Mouse (Mus musculus): ENCODE results near the gene Prkcq. TPM values are rescaled to one million over a fixed set of nuclear protein-coding genes. Genes with fewer than 3 reads are reported as not detected.

The Prkcq gene
- polyA plus RNA-seq, 1 experiment from 2014 or later, result 1.2 TPM

GRCm38 (mm10) chr2:11204232-11204631, 32.3 kb downstream of the Prkcq start:
- H3K4me1 ChIP-seq, result no peaks in the 10 kb centered on the region
- H3K27ac ChIP-seq (replicated peaks), result no peak overlapping the region
- 60% methylated on average over 5 of the region's 5 CpGs for WGBS
- no peak overlapping the region for H3K9ac ChIP-seq
- H3K27me3 ChIP-seq (replicated peaks), result no peaks in the 10 kb centered on the region
- H3K4me2 ChIP-seq, result no peak overlapping the region
- H3K36me3 ChIP-seq, result no peaks in the 10 kb centered on the region
- H3K4me3 ChIP-seq, result no peak overlapping the region
- no peak for ATAC-seq (ENCODE audit: extremely low read depth, insufficient number of reproducible peaks, low FRiP score, low TSS enrichment)
- H3K9me3 ChIP-seq, result no peaks in the 10 kb centered on the region

- ATAC-seq (ENCODE audit: extremely low read depth, insufficient number of reproducible peaks, low FRiP score, low TSS enrichment), result no peak
- no peaks in the 10 kb centered on the region for H3K36me3 ChIP-seq
- 72% methylated on average over 9 of the region's 9 CpGs for WGBS
These were observed 33.1 kb downstream of the Prkcq start for GRCm38 (mm10) chr2:11204961-11205360.

GRCm38 (mm10) chr2:11205720-11206119, 33.8 kb downstream of the Prkcq start:
- no peak for ATAC-seq (ENCODE audit: extremely low read depth, insufficient number of reproducible peaks, low FRiP score, low TSS enrichment)
- no peak overlapping the region for H3K4me2 ChIP-seq
- WGBS, result 78% methylated on average over 6 of the region's 6 CpGs

More at GRCm38 (mm10) chr2:11204961-11205360, 33.1 kb downstream of the Prkcq start:
- Histone ChIP-seq H3K4me3 (no peak overlapping the region), H3K27ac (replicated peaks) (no peak overlapping the region), H3K27me3 (replicated peaks) (no peaks in the 10 kb centered on the region), H3K4me1 (no peaks in the 10 kb centered on the region), H3K9ac (no peak overlapping the region), H3K9me3 (no peaks in the 10 kb centered on the region), H3K4me2 (no peak overlapping the region)

GRCm38 (mm10) chr2:11208263-11208662, 36.4 kb downstream of the Prkcq start:
- no peak for ATAC-seq (ENCODE audit: extremely low read depth, insufficient number of reproducible peaks, low FRiP score, low TSS enrichment)
- whole genome bisulfite sequencing, result 64% methylated on average over 9 of the region's 9 CpGs
- no peaks in the 10 kb centered on the region for H3K4me1 ChIP-seq
- H3K27me3 ChIP-seq (replicated peaks), result no peaks in the 10 kb centered on the region
- no peak overlapping the region for H3K9ac ChIP-seq
- H3K4me3 ChIP-seq, result no peak overlapping the region
- H3K27ac ChIP-seq (replicated peaks), result no peak overlapping the region
- no peak overlapping the region for H3K4me2 ChIP-seq
- no peaks in the 10 kb centered on the region for H3K36me3 ChIP-seq
- H3K9me3 ChIP-seq, result no peaks in the 10 kb centered on the region

More at GRCm38 (mm10) chr2:11205720-11206119, 33.8 kb downstream of the Prkcq start:
- H3K27me3 ChIP-seq (replicated peaks), result no peaks in the 10 kb centered on the region
- H3K4me3 ChIP-seq, result no peak overlapping the region
- no peak overlapping the region for H3K27ac ChIP-seq (replicated peaks)
- no peaks in the 10 kb centered on the region for H3K4me1 ChIP-seq
- H3K9ac ChIP-seq, result no peak overlapping the region
- H3K36me3 ChIP-seq, result no peaks in the 10 kb centered on the region
- H3K9me3 ChIP-seq, result no peaks in the 10 kb centered on the region

- no peaks in the 10 kb centered on the region for H3K9me3 ChIP-seq
- no peak overlapping the region for H3K27ac ChIP-seq (replicated peaks)
- 50% methylated on average over 6 of the region's 6 CpGs for WGBS
- no peaks in the 10 kb centered on the region for H3K4me1 ChIP-seq
- no peaks in the 10 kb centered on the region for H3K27me3 ChIP-seq (replicated peaks)
- no peaks in the 10 kb centered on the region for H3K36me3 ChIP-seq
- no peak overlapping the region for H3K4me3 ChIP-seq
- ATAC-seq (ENCODE audit: extremely low read depth, insufficient number of reproducible peaks, low FRiP score, low TSS enrichment), result no peak
- no peak overlapping the region for H3K4me2 ChIP-seq
- H3K9ac ChIP-seq, result no peak overlapping the region
These were observed 37.4 kb downstream of the Prkcq start for GRCm38 (mm10) chr2:11209335-11209734.

- H3K4me1 ChIP-seq, result no peaks in the 10 kb centered on the region
- 62% methylated on average over 8 of the region's 8 CpGs for WGBS
- H3K4me3 ChIP-seq, result no peak overlapping the region
- no peaks in the 10 kb centered on the region for H3K36me3 ChIP-seq
- H3K9ac ChIP-seq, result no peak overlapping the region
- no peak overlapping the region for H3K4me2 ChIP-seq
- no peak overlapping the region for H3K27ac ChIP-seq (replicated peaks)
- no peaks in the 10 kb centered on the region for H3K9me3 ChIP-seq
- H3K27me3 ChIP-seq (replicated peaks), result no peaks in the 10 kb centered on the region
- ATAC-seq (ENCODE audit: extremely low read depth, insufficient number of reproducible peaks, low FRiP score, low TSS enrichment), result no peak
These were observed 38.5 kb downstream of the Prkcq start for GRCm38 (mm10) chr2:11210241-11210916.

GRCm38 (mm10) chr2:11211961-11212562, 40.2 kb downstream of the Prkcq start:
- 59% methylated on average over 7 of the region's 7 CpGs for WGBS

GRCm38 (mm10) chr2:11216421-11216820, 44.5 kb downstream of the Prkcq start:
- Histone ChIP-seq H3K9me3 (no peaks in the 10 kb centered on the region), H3K27ac (replicated peaks) (no peak overlapping the region), H3K4me2 (no peak overlapping the region), H3K4me1 (no peaks in the 10 kb centered on the region), H3K36me3 (no peaks in the 10 kb centered on the region), H3K27me3 (replicated peaks) (no peaks in the 10 kb centered on the region), H3K9ac (no peak overlapping the region), H3K4me3 (no peak overlapping the region)
- no peak for ATAC-seq (ENCODE audit: extremely low read depth, insufficient number of reproducible peaks, low FRiP score, low TSS enrichment)
- 70% methylated on average over 4 of the region's 4 CpGs for WGBS

More at GRCm38 (mm10) chr2:11211961-11212562, 40.2 kb downstream of the Prkcq start:
- H3K36me3 ChIP-seq, result no peaks in the 10 kb centered on the region
- no peaks in the 10 kb centered on the region for H3K27me3 ChIP-seq (replicated peaks)
- ATAC-seq (ENCODE audit: extremely low read depth, insufficient number of reproducible peaks, low FRiP score, low TSS enrichment), result no peak
- no peak overlapping the region for H3K4me3 ChIP-seq
- H3K9me3 ChIP-seq, result no peaks in the 10 kb centered on the region
- H3K9ac ChIP-seq, result no peak overlapping the region
- no peak overlapping the region for H3K27ac ChIP-seq (replicated peaks)
- H3K4me1 ChIP-seq, result no peaks in the 10 kb centered on the region
- no peak overlapping the region for H3K4me2 ChIP-seq

- Histone ChIP-seq H3K4me1 (no peaks in the 10 kb centered on the region), H3K9me3 (no peaks in the 10 kb centered on the region), H3K27me3 (replicated peaks) (no peaks in the 10 kb centered on the region), H3K36me3 (no peaks in the 10 kb centered on the region), H3K4me3 (no peak overlapping the region), H3K27ac (replicated peaks) (no peak overlapping the region), H3K4me2 (no peak overlapping the region), H3K9ac (no peak overlapping the region)
- 61% methylated on average over 5 of the region's 5 CpGs for WGBS
- no peak for ATAC-seq (ENCODE audit: extremely low read depth, insufficient number of reproducible peaks, low FRiP score, low TSS enrichment)
These were observed 44.9 kb downstream of the Prkcq start for GRCm38 (mm10) chr2:11216847-11217246.

- no peaks in the 10 kb centered on the region for H3K4me1 ChIP-seq
- WGBS, result 52% methylated on average over 5 of the region's 5 CpGs
- no peaks in the 10 kb centered on the region for H3K9me3 ChIP-seq
- no peaks in the 10 kb centered on the region for H3K27me3 ChIP-seq (replicated peaks)
- H3K4me3 ChIP-seq, result no peak overlapping the region
- ATAC-seq (ENCODE audit: extremely low read depth, insufficient number of reproducible peaks, low FRiP score, low TSS enrichment), result no peak
- H3K4me2 ChIP-seq, result no peak overlapping the region
- no peak overlapping the region for H3K9ac ChIP-seq
- H3K36me3 ChIP-seq, result no peaks in the 10 kb centered on the region
- H3K27ac ChIP-seq (replicated peaks), result no peak overlapping the region
These were observed 46.2 kb downstream of the Prkcq start for GRCm38 (mm10) chr2:11218122-11218521.

- Histone ChIP-seq H3K9me3 (no peaks in the 10 kb centered on the region), H3K27me3 (replicated peaks) (no peaks in the 10 kb centered on the region), H3K4me1 (no peaks in the 10 kb centered on the region), H3K4me3 (no peak overlapping the region), H3K9ac (no peak overlapping the region), H3K36me3 (no peaks in the 10 kb centered on the region), H3K27ac (replicated peaks) (no peak overlapping the region), H3K4me2 (no peak overlapping the region)
- 87% methylated on average over 2 of the region's 2 CpGs for WGBS
- ATAC-seq (ENCODE audit: extremely low read depth, insufficient number of reproducible peaks, low FRiP score, low TSS enrichment), result no peak
These were observed 47.4 kb downstream of the Prkcq start for GRCm38 (mm10) chr2:11219262-11219661.

Data from heart, embryonic 13.5 days (tissue).